Mouse (Mus musculus) CH12.LX (cell line): ENCODE measurements around the gene Tns3.

ENCODE experiments used
- CTCF ChIP-seq, 2 experiments: IDR thresholded peaks in 1 of 2; conservative IDR thresholded peaks in 1 of 2; 2 replicates each; pipeline ENCODE4 v1.5.1; 2011 to 2012; ENCODE audit warnings: low read depth in 2 of 2, low read length in 2 of 2, improper control_type of control experiment in 1 of 2, inconsistent platforms in 1 of 2, mild to moderate bottlenecking in 1 of 2, moderate library complexity in 1 of 2
- ELF1 ChIP-seq: IDR thresholded peaks from 2 replicates; pipeline ENCODE4 v1.6.1; 2014; ENCODE audit warnings: low read depth, mild to moderate bottlenecking, inconsistent platforms, low read length, improper control_type of control experiment
- ETS1 ChIP-seq: conservative IDR thresholded peaks from 2 replicates; pipeline ENCODE4 v1.6.1; 2012; ENCODE audit warnings: low read depth, mild to moderate bottlenecking, inconsistent platforms, low read length, improper control_type of control experiment, moderate library complexity
- MAX ChIP-seq: IDR thresholded peaks from 2 replicates; pipeline ENCODE4 v1.6.1; 2011; ENCODE audit warnings: low read length, improper control_type of control experiment
- MYC ChIP-seq: IDR thresholded peaks from 2 replicates; pipeline ENCODE4 v1.6.1; 2011; ENCODE audit warnings: low read depth, mild to moderate bottlenecking, improper control_type of control experiment, low read length
- NRF1 ChIP-seq: IDR thresholded peaks from 2 replicates; pipeline ENCODE4 v1.6.1; 2014; ENCODE audit warnings: low read depth, mild to moderate bottlenecking, inconsistent platforms, low read length, improper control_type of control experiment, moderate library complexity
- POLR2A ChIP-seq: IDR thresholded peaks from 2 replicates; pipeline ENCODE4 v1.6.1; 2011; ENCODE audit warnings: low read depth, mild to moderate bottlenecking, improper control_type of control experiment, low read length
- POLR2AphosphoS2 ChIP-seq: IDR thresholded peaks from 2 replicates; pipeline ENCODE4 v1.6.1; 2011; ENCODE audit warnings: low read depth, low read length, improper control_type of control experiment
- RCOR1 ChIP-seq: conservative IDR thresholded peaks from 2 replicates; pipeline ENCODE4 v1.6.1; 2012; ENCODE audit warnings: low read depth, mild to moderate bottlenecking, inconsistent platforms, low read length, improper control_type of control experiment
- ZC3H11A ChIP-seq: IDR thresholded peaks from 2 replicates; pipeline ENCODE4 v1.6.1; 2012; ENCODE audit warnings: low read depth, mild to moderate bottlenecking, inconsistent platforms, low read length, improper control_type of control experiment
- ZMIZ1 ChIP-seq: IDR thresholded peaks from 2 replicates; pipeline ENCODE4 v1.6.1; 2012; ENCODE audit warnings: low read depth, mild to moderate bottlenecking, inconsistent platforms, low read length, improper control_type of control experiment
- ZNF384 ChIP-seq: IDR thresholded peaks from 2 replicates; pipeline ENCODE4 v1.6.1; 2012; ENCODE audit warnings: low read depth, low read length, improper control_type of control experiment, inconsistent platforms

DNA sequence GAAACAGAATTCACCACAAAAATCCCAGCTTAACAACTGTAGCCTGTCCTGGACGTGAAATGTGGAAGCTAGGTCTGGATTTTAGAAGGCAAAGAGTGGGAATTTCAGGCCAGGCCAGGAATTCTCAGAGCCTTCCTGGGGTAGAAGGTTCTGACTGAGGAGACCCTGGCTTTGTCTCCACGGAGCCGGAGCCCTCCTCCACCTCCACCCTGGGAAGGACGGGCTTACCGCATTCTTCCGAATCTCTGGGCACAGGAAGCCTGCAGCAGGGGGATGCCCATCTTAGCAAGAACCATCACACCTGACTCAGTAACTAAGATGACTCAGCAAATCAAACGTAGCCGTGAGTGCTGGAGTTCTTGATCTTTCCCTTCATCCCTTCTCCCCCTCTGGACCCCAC, 231.4 kb downstream of the Tns3 start:
- TF ChIP-seq CTCF (conservative IDR thresholded peaks at IDR 0.05 in 1 of 2, IDR thresholded peaks at IDR 0.05 in 1 of 2; ENCODE audit: low read depth in 2 of 2, low read length in 2 of 2) = no peak
- no peak for TF ChIP-seq MYC
- no peak for TF ChIP-seq MAX
- no peak for TF ChIP-seq RCOR1
- TF ChIP-seq POLR2AphosphoS2 = no peak
- no peak for TF ChIP-seq ZC3H11A
- TF ChIP-seq POLR2A = no peak
- no peak for TF ChIP-seq NRF1
- no peak for TF ChIP-seq ELF1
- no peak for TF ChIP-seq ZMIZ1
- TF ChIP-seq ZNF384 = no peak
- TF ChIP-seq ETS1 = no peak
